Mouse (Mus musculus) brain, embryonic 14.5 days (tissue): ENCODE measurements around the gene Retsat.

Experiments
- CTCF ChIP-seq: fragments of 200-500 bp; IDR thresholded peaks from 2 replicates; pipeline ENCODE4 v1.5.1; 2012; ENCODE audit warnings: inconsistent platforms, mild to moderate bottlenecking, moderate library complexity, borderline replicate concordance; ENCODE audit not compliant: insufficient read depth, insufficient read length; ENCODE audit errors: extremely low read depth
- POLR2A ChIP-seq: fragments of 200-500 bp; IDR thresholded peaks from 2 replicates; pipeline ENCODE4 v1.6.1; 2012; ENCODE audit warnings: mild to moderate bottlenecking, inconsistent platforms, borderline replicate concordance; ENCODE audit not compliant: poor library complexity, insufficient read depth, insufficient read length, severe bottlenecking; ENCODE audit errors: extremely low read depth

- no peak for TF ChIP-seq CTCF
- no peak; the same call in 1 of the 2 replicates for TF ChIP-seq POLR2A
Observed at GRCm38 (mm10) chr6:72552171-72553078, 45.9 kb upstream of the Retsat start.
